Mouse (Mus musculus) layer of hippocampus, adult 9-11 months (tissue): ENCODE measurements at regions not wholly inside any gene's neighbourhood (a gene's known extent, or its start where the extent isn't known, plus 50 kb on each side); places are given as distances from the start of the nearest gene placed in this dataset.

Source experiments
- DNase-seq: peaks from one replicate; pipeline ENCODE4 v3.0.0; 2022

GRCm38 (mm10) chr16:39650616-39651015 is 333.5 kb upstream of the Lsamp start:
- DNase-seq: peak; percentile 19

- no peak for DNase-seq
Measured at GRCm38 (mm10) chr16:39667905-39668304, 316.3 kb upstream of the Lsamp start.

GRCm38 (mm10) chr16:39672096-39672985 is 311.8 kb upstream of the Lsamp start:
- no peak for DNase-seq

GRCm38 (mm10) chr16:39675775-39676174 is 308.4 kb upstream of the Lsamp start:
- DNase-seq: peak; percentile 17

GRCm38 (mm10) chr16:39678285-39678684 is 305.9 kb upstream of the Lsamp start:
- DNase-seq: no peak

- DNase-seq: no peak
Measured at GRCm38 (mm10) chr16:39693061-39693460, 291.1 kb upstream of the Lsamp start.

GRCm38 (mm10) chr16:39695855-39696254 is 288.3 kb upstream of the Lsamp start:
- DNase-seq: no peak

GRCm38 (mm10) chr16:39699201-39699600 is 285.0 kb upstream of the Lsamp start:
- DNase-seq: no peak

- no peak for DNase-seq
Measured at GRCm38 (mm10) chr16:39706131-39706530, 278.0 kb upstream of the Lsamp start.

- no peak for DNase-seq
Measured at GRCm38 (mm10) chr16:39709387-39710039, 274.6 kb upstream of the Lsamp start.

GRCm38 (mm10) chr16:39727586-39727985 is 256.6 kb upstream of the Lsamp start:
- no peak for DNase-seq

- no peak for DNase-seq
Measured at GRCm38 (mm10) chr16:39746041-39746736, 238.0 kb upstream of the Lsamp start.

GRCm38 (mm10) chr16:39751748-39752147 is 232.4 kb upstream of the Lsamp start:
- peak; percentile 49 for DNase-seq

GRCm38 (mm10) chr16:39801063-39801462 is 183.1 kb upstream of the Lsamp start:
- DNase-seq: no peak

- no peak for DNase-seq
Measured at GRCm38 (mm10) chr16:39820131-39820530, 164.0 kb upstream of the Lsamp start.

- DNase-seq: no peak
Measured at GRCm38 (mm10) chr16:39834241-39834640, 149.9 kb upstream of the Lsamp start.

- no peak for DNase-seq
Measured at GRCm38 (mm10) chr16:39881525-39881924, 102.6 kb upstream of the Lsamp start.

GRCm38 (mm10) chr16:39887944-39888343 is 96.2 kb upstream of the Lsamp start:
- no peak for DNase-seq
